Comparison of ENCODE assay signal across 9 mouse cellular contexts in the genomic region with DNA sequence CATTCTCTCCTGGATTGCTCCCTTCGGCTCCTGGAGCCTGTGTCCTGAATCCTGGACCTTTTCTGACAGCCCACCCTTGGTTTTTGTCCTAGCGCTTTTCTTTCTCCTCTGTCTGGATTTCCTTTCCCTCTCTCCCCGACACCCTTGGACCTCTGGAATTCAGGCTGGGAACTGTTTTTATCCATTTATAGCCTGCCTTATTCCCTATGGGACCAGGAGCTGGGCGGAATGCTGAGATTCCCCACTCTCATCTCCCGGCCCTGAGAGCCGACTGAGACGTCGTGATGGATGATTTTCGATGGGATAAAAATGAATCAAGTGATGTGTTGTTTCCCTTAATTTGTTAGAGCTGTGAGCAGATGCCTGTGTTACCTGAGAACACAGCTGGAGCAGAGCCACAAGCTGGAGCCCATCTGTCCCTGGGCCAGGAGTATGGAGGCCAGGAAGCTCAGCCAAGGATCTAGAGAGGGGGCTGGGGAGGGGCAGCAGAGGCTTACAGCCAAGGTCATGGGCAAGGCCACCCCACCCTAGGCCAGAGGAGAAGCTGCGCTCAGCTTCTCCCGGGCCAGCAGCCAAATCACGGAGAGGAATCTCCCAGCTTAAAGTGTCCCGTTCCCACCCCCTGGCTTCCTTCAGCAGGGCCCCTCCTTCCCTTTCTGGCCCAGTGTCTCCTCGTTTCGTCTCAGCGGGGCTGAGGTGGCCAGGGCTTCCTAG.
A peak's percentile ranks its signal among the peaks of the same experiment; 100 is the strongest.
DNase-seq lines count a peak whose midpoint lies in the region; ATAC-seq lines count a peak whose summit lies in the region.
"Had no signal": no experiment of that assay in that cellular context is flagged by ENCODE, and none has a peak within 500 bp of the region (broad histone marks: within the 10 kb centered on the region; RNA-seq: fewer than 3 reads in every experiment).

No protein-coding gene starts in this region.

- WGBS in limb, embryonic 13.5 days: 36% methylated on average over 16 of the region's 16 CpGs

- intact Hi-C loops in heart, postnatal 14 days (cut with DNase I): no loop called here

- H3K9ac ChIP-seq in limb, embryonic 13.5 days: no peak overlapping the region
- H3K9ac ChIP-seq: liver, embryonic 15.5 days had no signal

- H3K9me3 ChIP-seq in limb, embryonic 13.5 days: no peaks in the 10 kb centered on the region
- H3K9me3 ChIP-seq: liver, embryonic 15.5 days had no signal

- peak; percentile 58 to 71 for DNase-seq in cerebellum, postnatal 10 days
- DNase-seq in cerebellum, adult 11 months: no peak
- DNase-seq in adrenal gland, postnatal 25 days: peak; percentile 78
- peak; percentile 48 to 61 for DNase-seq in heart, postnatal 14 days
- DNase-seq in spleen, postnatal 10 days (ENCODE audit: low spot score in 2 of 2): no peak
- DNase-seq in embryo, embryonic 10 days (ENCODE audit: low spot score): no peak

- H3K4me1 ChIP-seq in limb, embryonic 13.5 days: peaks cover 24% of the 10 kb centered on the region
- H3K4me1 ChIP-seq: liver, embryonic 15.5 days had no signal

- peak overlapping the region; percentile 28; the same call in 1 of the 2 replicates for H3K27ac ChIP-seq in limb, embryonic 13.5 days
- H3K27ac ChIP-seq: liver, embryonic 15.5 days had no signal

- no peaks in the 10 kb centered on the region for H3K36me3 ChIP-seq in limb, embryonic 13.5 days
- H3K36me3 ChIP-seq: liver, embryonic 15.5 days had no signal

- H3K4me3 ChIP-seq in limb, embryonic 13.5 days: no peak overlapping the region
- H3K4me3 ChIP-seq: liver, embryonic 15.5 days had no signal

- ATAC-seq in limb, embryonic 13.5 days (ENCODE audit: low FRiP score, low read depth): peak; percentile 78
- ATAC-seq in activated CD4-positive, CD25-positive, alpha-beta regulatory T cell, adult 4 months: no peak

- H3K4me2 ChIP-seq in limb, embryonic 13.5 days (replicated peaks): 0 out of 2 replicates have a peak overlapping the region, but pooled peaks have one; percentile 23
- H3K4me2 ChIP-seq: liver, embryonic 15.5 days had no signal

- H3K27me3 ChIP-seq in limb, embryonic 13.5 days: peaks cover 11% of the 10 kb centered on the region; the same call in 1 of the 2 replicates
- H3K27me3 ChIP-seq: liver, embryonic 15.5 days had no signal

Comparison
In these comparisons a context has a peak if more than half of its experiments do, and no peak if none do; other contexts are left out.
1. DNase-seq: peak in cerebellum, postnatal 10 days (2 of 2), adrenal gland, postnatal 25 days (single experiment) and heart, postnatal 14 days (2 of 2); none in cerebellum, adult 11 months (single experiment), spleen, postnatal 10 days (0 of 2) and embryo, embryonic 10 days (single experiment).